Mouse (Mus musculus) embryonic facial prominence, embryonic 13.5 days (tissue): ENCODE measurements around the gene Agap2. TPM values are rescaled to one million over a fixed set of nuclear protein-coding genes. Genes with fewer than 3 reads are reported as not detected.
"Not testable (repeated sequence)": the region's sequence is repeated elsewhere in the genome, so short reads cannot be mapped to it uniquely, and the experiment has no call there.

Source experiments
- ATAC-seq: fragments of 200-750 bp; cut with Nextera tagmentation; 2 replicates; pipeline ENCODE4 v1.8.0; 2017; ENCODE audit warnings: low read depth; ENCODE audit not compliant: insufficient number of reproducible peaks, insufficient read depth, low FRiP score, low TSS enrichment
- H3K27ac ChIP-seq: fragments of 300-500 bp; sonication (generic); 2 replicates; pipeline ENCODE4 v1.5.1; 2015; ENCODE audit warnings: moderate library complexity, mild to moderate bottlenecking, inconsistent platforms
- H3K27me3 ChIP-seq: fragments of 300-500 bp; sonication (generic); 2 replicates; pipeline ENCODE4 v1.6.1; 2015; ENCODE audit warnings: mild to moderate bottlenecking, inconsistent platforms
- H3K36me3 ChIP-seq: fragments of 300-500 bp; sonication (generic); 2 replicates; pipeline ENCODE4 v1.6.1; 2015; ENCODE audit warnings: mild to moderate bottlenecking, inconsistent platforms
- H3K4me1 ChIP-seq: fragments of 300-500 bp; sonication (generic); 2 replicates; pipeline ENCODE4 v1.6.1; 2015; ENCODE audit warnings: inconsistent platforms
- H3K4me2 ChIP-seq: fragments of 300-500 bp; sonication (generic); 2 replicates; pipeline ENCODE4 v1.6.1; 2015; ENCODE audit warnings: moderate library complexity, mild to moderate bottlenecking, inconsistent platforms
- H3K4me3 ChIP-seq: fragments of 300-500 bp; sonication (generic); 2 replicates; pipeline ENCODE4 v1.5.1; 2015; ENCODE audit warnings: mild to moderate bottlenecking, inconsistent platforms
- H3K9ac ChIP-seq: fragments of 300-500 bp; sonication (generic); 2 replicates; pipeline ENCODE4 v1.6.1; 2015; ENCODE audit warnings: mild to moderate bottlenecking, inconsistent platforms
- H3K9me3 ChIP-seq: fragments of 300-500 bp; sonication (generic); 2 replicates; pipeline ENCODE4 v1.6.1; 2016; ENCODE audit warnings: inconsistent platforms
- WGBS: fragments of 180-500 bp; shearing (Covaris S2); methylation state at CpG from one replicate; pipeline ENCODE4 v1.1.7; 2015; ENCODE audit warnings: mixed read lengths; 5-methylcytosine and 5-hydroxymethylcytosine counted together
- polyA plus RNA-seq: library from polyadenylated mRNA; unstranded; fragments of >200 nt; fragmentation: Nextera tagmentation; extraction: Ambion mirVana; gene quantifications from 2 replicates; pipeline ENCODE4 v1.2.1, GENCODE M21; 2015

Gene Agap2
- polyA plus RNA-seq, 1 experiment from 2014 or later = 0.34 TPM

DNA sequence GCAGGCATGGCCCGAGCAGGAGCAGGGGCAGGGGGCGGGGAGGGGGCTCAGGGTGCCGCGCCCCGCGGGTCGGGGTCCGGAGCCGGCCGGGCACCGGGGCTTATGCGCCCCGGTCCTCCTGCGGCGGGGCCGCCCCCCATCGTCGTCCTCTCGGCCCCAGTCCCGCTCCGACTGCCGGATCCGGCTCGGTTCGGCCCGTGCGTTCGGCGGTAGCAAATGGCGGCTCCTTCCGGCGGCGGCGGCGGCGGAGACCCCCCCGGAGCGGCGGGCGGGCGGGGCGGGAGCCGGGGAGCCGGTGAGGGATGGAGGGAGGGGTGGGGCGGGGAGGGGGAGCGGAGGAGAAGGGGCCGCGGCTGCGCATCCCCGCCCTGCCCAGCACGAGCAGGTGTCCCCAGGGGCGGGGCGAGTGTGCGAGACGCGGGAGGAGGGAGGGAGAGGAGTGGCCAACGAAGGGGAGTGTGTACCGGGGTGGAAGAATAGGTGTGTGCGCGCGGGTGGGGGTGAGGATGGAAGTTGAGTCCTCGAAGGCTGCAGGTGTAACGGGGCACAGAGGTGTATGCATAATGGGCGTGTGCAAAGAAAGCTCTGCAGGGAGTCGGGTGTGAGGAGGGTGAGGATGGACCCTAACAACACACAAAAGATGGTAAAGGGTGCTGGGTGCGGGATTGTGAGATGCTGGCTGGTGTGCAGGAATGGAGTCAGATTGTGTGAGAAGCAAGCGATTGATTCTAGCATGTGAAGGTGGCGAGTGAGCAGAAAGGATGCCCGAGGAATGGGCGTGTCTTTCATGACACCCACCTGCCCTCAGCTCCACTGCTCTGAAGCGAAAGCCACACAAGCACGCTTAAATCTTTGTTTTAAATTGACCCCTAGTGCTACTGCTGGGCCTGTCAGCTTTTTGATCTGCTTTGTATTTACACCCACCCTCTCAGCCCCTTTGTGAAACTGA lies 14.8 kb upstream of the Agap2 start, which contains the start of gene March9:
Gene March9 (minus strand): TSS at position 217 of the 949 bp plus-strand sequence.
- peak within 1 kb of the TSS; percentile 88 for H3K9ac ChIP-seq
- H3K27me3 ChIP-seq = peaks cover 31% of the 10 kb centered on the region
- WGBS = 1% methylated on average over 48 of the region's 72 CpGs
- peak within 1 kb of the TSS; percentile 94 for H3K4me2 ChIP-seq
- H3K9me3 ChIP-seq = no peaks in the 10 kb centered on the region
- peak within 1 kb of the TSS; percentile 57 for H3K27ac ChIP-seq
- H3K4me1 ChIP-seq = peaks cover 31% of the 10 kb centered on the region
- peaks cover 29% of the 10 kb centered on the region for H3K36me3 ChIP-seq
- H3K4me3 ChIP-seq = peak within 1 kb of the TSS; percentile 87
- ATAC-seq = peak; percentile 24; the same call in 1 of the 2 replicates

DNA sequence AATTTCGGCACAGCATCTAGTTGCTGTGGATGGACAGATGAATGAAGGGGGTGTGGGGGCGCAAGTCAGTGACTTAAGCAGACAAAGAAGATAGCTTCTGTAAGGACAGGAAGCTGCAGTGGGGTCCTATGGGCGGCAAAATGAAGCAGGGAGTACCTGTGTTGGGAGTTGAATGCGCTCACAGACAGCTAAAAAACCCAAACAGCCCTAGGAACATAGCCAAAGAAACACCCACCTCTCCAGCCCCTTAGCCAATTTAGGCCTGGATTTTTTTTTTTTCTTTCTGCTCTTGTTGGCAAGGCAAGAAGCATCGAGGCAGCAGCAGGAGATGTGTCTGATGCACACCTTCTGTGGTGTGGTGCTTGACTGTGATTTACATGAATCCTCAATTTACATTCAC lies 14.0 kb upstream of the Agap2 start:
- Histone ChIP-seq H3K27me3 (peaks cover 31% of the 10 kb centered on the region), H3K9me3 (no peaks in the 10 kb centered on the region), H3K4me3 (peak overlapping the region; percentile 87; the same call in 1 of the 2 replicates), H3K9ac (no peak overlapping the region), H3K4me1 (peaks cover 29% of the 10 kb centered on the region), H3K27ac (no peak overlapping the region), H3K36me3 (peaks cover 30% of the 10 kb centered on the region), H3K4me2 (no peak overlapping the region)
- WGBS = 31% methylated on average over 5 of the region's 5 CpGs
- ATAC-seq = no peak

DNA sequence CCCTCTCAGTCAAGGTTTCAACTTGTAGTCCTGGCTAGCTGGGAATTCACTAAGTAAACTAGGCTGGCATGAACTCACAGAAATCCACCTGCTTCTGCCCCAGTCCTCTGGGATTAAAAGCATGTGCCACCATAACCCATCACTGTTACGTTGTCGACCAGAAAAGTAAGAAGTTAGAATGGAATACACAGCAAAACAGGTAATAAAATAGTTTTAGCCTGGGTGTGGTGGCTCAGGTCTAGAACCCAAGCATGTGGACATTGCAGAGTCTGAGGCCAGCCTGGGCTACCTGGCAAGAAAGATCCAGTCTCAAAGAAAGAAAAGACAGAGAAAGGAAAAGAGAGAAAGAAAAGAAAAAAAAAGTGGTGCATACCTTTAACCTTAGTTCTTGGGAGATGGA lies 13.6 kb upstream of the Agap2 start:
- no peaks in the 10 kb centered on the region for H3K9me3 ChIP-seq
- peaks cover 30% of the 10 kb centered on the region for H3K36me3 ChIP-seq
- no peak overlapping the region for H3K27ac ChIP-seq
- H3K4me2 ChIP-seq = no peak overlapping the region
- WGBS = 74% methylated on average over 2 of the region's 2 CpGs
- no peak overlapping the region for H3K4me3 ChIP-seq
- no peak overlapping the region for H3K9ac ChIP-seq
- ATAC-seq = no peak
- peaks cover 31% of the 10 kb centered on the region for H3K27me3 ChIP-seq
- peaks cover 29% of the 10 kb centered on the region for H3K4me1 ChIP-seq

DNA sequence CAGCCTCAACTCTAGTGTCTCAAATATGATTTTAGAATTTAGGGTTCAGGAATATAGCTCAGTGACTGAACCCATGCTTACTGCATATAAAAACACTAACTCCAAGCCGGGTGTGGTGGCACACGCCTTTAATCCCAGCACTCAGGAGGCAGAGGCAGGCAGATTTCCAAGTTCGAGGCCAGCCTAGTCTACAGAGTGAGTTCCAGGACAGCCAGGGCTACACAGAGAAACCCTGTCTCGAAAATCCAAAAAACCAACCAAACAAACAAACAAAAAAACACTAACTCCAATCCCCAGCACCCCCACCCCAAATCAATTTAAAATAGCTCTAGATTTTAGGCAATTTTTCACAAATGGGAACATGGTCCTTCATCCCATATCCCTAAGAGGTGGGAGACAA lies 13.0 kb upstream of the Agap2 start:
- WGBS = 86% methylated on average over 4 of the region's 4 CpGs
- peaks cover 33% of the 10 kb centered on the region for H3K4me1 ChIP-seq
- H3K27me3 ChIP-seq = peaks cover 31% of the 10 kb centered on the region
- H3K36me3 ChIP-seq = peaks cover 32% of the 10 kb centered on the region
- H3K4me3 ChIP-seq, H3K4me2 ChIP-seq, H3K9ac ChIP-seq, H3K9me3 ChIP-seq, ATAC-seq, H3K27ac ChIP-seq: not testable (repeated sequence)

DNA sequence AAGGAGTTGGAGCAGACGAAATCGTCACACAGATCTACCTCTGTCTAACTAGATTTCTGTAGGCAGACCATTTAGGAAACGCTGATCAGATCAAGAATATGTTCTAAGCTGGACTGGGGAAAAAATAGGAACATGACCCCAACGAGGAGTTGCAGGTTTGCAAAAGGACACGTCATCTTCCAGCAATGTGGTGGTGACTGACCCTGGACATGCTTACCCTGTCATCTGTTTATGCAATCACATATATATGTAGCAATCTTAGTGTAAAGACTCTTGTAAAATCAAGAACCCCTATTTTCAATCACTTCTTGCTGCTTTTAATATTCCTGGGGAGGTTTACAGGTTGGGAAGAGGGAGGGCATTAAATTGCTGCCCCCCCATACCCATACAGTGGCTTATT lies 12.6 kb upstream of the Agap2 start:
- peaks cover 32% of the 10 kb centered on the region for H3K36me3 ChIP-seq
- H3K27me3 ChIP-seq = peaks cover 31% of the 10 kb centered on the region
- H3K4me1 ChIP-seq = peaks cover 33% of the 10 kb centered on the region
- no peak for ATAC-seq
- no peak overlapping the region for H3K27ac ChIP-seq
- H3K4me2 ChIP-seq = no peak overlapping the region
- no peak overlapping the region; the same call in 1 of the 2 replicates for H3K4me3 ChIP-seq
- H3K9ac ChIP-seq = no peak overlapping the region
- WGBS = 76% methylated on average over 5 of the region's 5 CpGs
- H3K9me3 ChIP-seq = no peaks in the 10 kb centered on the region

DNA sequence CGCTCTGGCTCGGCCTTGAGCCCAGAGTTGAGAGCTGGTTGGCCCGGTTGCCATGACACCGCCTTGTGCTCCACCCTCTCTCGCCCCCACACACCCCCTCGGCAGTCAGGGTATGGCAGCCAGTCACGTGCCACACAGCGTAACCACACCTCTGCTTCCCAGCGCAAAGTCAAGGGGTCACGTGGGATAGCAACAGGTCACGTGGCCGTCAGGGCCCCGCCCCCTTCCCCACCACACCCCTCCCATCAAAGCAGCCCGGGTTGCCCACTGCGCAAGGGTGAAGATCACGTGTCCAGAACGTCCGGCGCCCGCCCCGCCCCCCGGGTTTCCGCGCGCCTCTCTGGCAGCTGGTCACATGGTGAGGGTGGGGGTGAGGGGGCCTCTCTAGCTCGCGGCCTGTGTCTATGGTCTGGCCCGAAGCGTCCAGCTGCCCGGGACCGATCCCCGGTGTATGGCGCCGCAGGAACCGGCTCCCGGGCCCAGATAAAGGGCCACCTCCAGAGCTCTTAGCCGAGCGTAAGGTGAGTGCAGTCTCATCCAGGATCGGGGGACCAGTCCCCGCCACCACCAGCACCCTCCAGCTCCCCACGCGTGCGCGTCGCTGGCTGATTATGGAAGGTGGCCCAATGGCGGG lies 11.7 kb upstream of the Agap2 start, which contains the start of gene Cdk4:
Gene Cdk4 (plus strand): TSS at position 296 of the 634 bp plus-strand sequence.
- under 1% methylated on average over 45 of the region's 46 CpGs for WGBS
- ATAC-seq = peak; percentile 86
- H3K4me1 ChIP-seq = peaks cover 37% of the 10 kb centered on the region
- no peaks in the 10 kb centered on the region for H3K9me3 ChIP-seq
- H3K9ac ChIP-seq = peak within 1 kb of the TSS; percentile 97
- H3K4me3 ChIP-seq = peak within 1 kb of the TSS; percentile 88
- H3K27me3 ChIP-seq = peaks cover 27% of the 10 kb centered on the region
- peak within 1 kb of the TSS; percentile 91 for H3K4me2 ChIP-seq
- H3K36me3 ChIP-seq = peaks cover 39% of the 10 kb centered on the region
- peak within 1 kb of the TSS; percentile 85 for H3K27ac ChIP-seq

DNA sequence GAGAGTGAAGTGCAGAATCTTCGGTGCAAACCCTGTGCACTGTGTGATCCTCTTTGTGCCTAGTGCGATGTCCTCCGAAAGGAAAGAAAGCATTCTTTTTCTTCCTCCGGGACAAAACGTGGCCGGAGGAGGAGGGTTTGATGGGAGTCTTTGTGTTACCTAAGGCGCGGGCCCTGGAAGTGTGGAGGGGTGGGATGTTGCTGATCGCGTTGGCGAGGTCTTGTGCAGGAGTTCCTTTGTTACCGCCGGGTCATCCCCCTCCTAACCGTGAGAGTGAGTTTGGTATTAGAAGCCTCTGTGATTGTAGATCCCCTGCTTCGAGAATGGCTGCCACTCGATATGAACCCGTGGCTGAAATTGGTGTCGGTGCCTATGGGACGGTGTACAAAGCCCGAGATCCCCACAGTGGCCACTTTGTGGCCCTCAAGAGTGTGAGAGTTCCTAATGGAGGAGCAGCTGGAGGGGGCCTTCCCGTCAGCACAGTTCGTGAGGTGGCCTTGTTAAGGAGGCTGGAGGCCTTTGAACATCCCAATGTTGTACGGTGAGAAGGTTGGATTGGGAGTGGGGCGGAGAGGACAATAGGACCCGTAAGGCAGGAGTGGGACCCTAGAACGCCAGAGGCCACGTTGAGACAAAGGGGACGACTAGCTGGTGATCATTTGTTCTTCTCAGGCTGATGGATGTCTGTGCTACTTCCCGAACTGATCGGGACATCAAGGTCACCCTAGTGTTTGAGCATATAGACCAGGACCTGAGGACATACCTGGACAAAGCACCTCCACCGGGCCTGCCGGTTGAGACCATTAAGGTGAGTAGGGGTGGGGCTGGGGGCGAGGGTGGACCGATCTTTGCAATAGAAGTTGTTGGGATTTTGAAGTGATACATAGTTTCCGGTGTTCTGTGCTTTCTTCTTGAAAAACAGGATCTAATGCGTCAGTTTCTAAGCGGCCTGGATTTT lies 10.9 kb upstream of the Agap2 start:
- Histone ChIP-seq H3K27ac (peak overlapping the region; percentile 85), H3K4me2 (peak overlapping the region; percentile 91), H3K4me1 (peaks cover 37% of the 10 kb centered on the region), H3K9me3 (no peaks in the 10 kb centered on the region), H3K9ac (peak overlapping the region; percentile 97), H3K4me3 (peak overlapping the region; percentile 88), H3K36me3 (peaks cover 43% of the 10 kb centered on the region), H3K27me3 (peaks cover 19% of the 10 kb centered on the region)
- no peak; the same call in 1 of the 2 replicates for ATAC-seq
- 12% methylated on average over 37 of the region's 37 CpGs for WGBS

DNA sequence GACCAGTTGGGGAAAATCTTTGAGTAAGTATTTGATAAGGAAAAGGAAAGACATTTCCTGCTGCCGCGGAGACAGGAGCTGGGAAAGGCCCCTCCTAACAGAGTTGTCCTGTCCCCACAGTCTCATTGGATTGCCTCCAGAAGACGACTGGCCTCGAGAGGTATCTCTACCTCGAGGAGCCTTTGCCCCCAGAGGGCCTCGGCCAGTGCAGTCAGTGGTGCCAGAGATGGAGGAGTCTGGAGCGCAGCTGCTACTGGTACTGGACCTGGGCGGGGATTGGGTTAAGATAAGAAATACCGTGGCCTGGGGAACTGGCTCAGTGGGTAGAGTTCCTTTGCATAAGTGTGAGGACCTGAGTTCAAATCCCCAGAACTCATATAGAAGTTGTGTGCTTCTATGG lies 9.1 kb upstream of the Agap2 start:
- 90% methylated on average over 9 of the region's 9 CpGs for WGBS
- Histone ChIP-seq H3K27ac (no peak overlapping the region), H3K4me3 (no peak overlapping the region), H3K27me3 (peaks cover 7% of the 10 kb centered on the region; the same call in 1 of the 2 replicates), H3K4me1 (peaks cover 34% of the 10 kb centered on the region), H3K9ac (no peak overlapping the region), H3K4me2 (no peak overlapping the region), H3K36me3 (peaks cover 43% of the 10 kb centered on the region), H3K9me3 (no peaks in the 10 kb centered on the region)
- ATAC-seq = no peak

DNA sequence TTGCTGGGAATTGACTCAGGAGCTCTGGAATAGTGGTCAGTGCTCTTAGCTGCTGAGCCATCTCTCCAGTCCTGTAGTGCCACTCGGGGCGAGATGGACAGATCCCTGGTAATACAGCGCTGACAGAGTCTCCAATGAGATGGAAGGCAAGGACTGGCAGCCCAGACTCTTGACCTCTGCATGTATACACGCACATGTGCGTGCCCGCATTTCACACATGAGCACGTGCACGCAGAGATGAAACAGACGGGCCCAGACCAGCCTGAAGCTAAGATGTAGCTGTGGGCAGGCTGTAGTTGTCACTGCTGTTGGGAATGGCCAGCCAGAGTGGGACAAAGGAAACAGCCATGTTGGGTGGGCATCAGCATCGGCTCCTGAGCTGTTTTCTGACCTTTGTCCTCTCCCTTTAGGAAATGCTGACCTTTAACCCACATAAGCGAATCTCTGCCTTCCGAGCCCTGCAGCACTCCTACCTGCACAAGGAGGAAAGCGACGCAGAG lies 8.5 kb upstream of the Agap2 start:
- 88% methylated on average over 14 of the region's 14 CpGs for WGBS
- H3K27ac ChIP-seq = no peak overlapping the region
- no peak overlapping the region for H3K9ac ChIP-seq
- H3K9me3 ChIP-seq = no peaks in the 10 kb centered on the region
- H3K4me1 ChIP-seq = peaks cover 40% of the 10 kb centered on the region
- peaks cover 43% of the 10 kb centered on the region for H3K36me3 ChIP-seq
- H3K4me2 ChIP-seq = no peak overlapping the region
- H3K27me3 ChIP-seq = 0 out of 2 replicates have a peak, but pooled peaks cover 1% of the 10 kb centered on the region
- ATAC-seq = no peak
- no peak overlapping the region for H3K4me3 ChIP-seq

DNA sequence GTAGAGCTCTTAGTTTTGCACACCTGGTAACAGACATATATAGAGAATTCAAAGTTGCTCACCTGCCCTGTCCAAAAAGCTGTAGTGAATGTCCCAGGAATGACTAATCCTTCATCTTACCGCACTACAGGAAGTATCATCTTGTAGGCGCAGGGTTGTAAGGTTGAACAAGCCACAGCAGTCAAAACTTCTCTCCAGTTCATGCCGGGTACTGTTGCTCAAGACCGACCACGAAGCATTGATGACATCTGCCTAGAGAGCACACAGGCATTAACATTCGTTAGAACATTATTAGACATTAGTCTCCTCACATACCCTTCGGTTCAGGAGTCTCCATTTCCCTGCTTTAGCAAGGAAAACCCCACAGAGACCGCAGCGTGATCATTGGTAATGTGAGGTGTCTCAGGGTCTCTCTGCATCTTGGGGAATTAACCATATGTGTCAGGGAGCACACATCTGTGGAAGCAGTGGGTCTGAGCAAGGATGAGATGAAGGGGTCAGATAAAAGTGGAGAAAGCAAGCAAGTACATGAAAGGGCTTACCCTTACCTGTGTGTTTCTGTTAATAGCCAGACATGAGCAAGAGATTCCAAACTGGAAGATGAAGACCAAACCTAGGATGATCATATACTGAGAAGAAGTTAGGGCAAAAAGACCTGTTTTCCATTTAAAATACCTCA lies 6.6 kb upstream of the Agap2 start:
- WGBS = 78% methylated on average over 9 of the region's 9 CpGs
- H3K36me3 ChIP-seq = peaks cover 43% of the 10 kb centered on the region
- H3K4me1 ChIP-seq = peaks cover 40% of the 10 kb centered on the region
- peak overlapping the region; percentile 85 for H3K4me2 ChIP-seq
- no peaks in the 10 kb centered on the region for H3K9me3 ChIP-seq
- H3K4me3 ChIP-seq = peak overlapping the region; percentile 54
- ATAC-seq = no peak
- no peaks in the 10 kb centered on the region for H3K27me3 ChIP-seq
- H3K9ac ChIP-seq = peak overlapping the region; percentile 77
- H3K27ac ChIP-seq = peak overlapping the region; percentile 87
